Mouse (Mus musculus): Measurements from ENCODE around the gene 1110008P14Rik. TPM values are rescaled to one million over a fixed set of nuclear protein-coding genes. Genes with fewer than 3 reads are reported as not detected.

1110008P14Rik gene
- polyA plus RNA-seq, 1 experiment from 2014 or later: 34.0 TPM

DNA sequence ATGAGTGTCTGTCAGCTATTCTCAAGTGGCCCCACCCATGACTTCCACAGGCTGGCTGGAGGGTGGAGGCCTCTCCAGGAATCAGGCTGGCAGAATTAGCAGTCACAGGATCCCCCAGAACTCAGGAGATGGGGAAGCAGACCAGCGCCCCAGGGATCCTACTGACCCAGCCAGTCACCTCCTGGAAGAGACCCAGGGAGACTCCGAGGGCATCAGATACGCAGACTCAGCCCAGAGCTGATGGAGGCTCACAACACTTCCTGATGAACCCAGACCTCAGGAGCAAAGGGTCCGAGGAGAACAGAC is 40.2 kb downstream of the 1110008P14Rik start:
- no peak for ATAC-seq (ENCODE audit: low read depth)
- no peak overlapping the region for H3K27ac ChIP-seq (ENCODE audit: low read length)

DNA sequence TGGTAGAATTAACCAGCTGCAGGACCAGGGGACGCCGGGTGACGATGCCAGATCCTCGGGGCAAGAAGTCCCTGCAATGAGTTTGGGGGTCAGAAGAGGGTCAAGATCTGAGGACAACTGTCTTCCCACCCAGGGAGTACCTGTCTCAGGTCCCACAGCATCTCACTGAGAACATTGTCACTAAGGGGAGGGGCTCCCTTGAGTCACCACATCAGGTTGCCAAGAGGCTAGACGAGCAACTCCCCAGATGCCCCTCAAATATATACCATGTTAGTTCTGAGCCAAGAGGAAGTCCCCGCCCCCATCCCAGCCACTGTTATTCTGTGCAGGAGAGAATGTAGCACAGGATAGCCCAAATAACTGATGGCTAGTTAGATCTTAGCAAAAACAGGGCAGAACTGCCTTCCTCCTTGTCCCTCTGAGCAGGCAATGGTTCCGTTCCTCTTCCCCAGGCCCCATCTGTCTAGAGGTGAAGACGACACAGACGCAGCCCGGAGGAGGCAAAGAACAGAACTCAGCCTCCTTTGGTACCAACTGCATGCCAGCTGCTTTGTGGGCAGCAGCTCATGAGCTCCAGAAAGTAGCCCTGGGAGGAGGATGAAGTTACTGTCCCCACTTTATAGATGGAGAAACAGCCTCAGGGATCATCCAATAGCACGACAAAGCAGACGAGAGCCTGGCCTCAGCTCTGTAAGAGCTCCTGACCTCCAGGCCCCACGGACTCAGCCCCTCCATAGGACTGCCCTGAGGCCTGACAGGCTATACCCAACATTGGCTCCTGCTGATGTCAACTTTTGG is 40.7 kb downstream of the 1110008P14Rik start:
- H3K9ac ChIP-seq (ENCODE audit: low read length): no peak overlapping the region
- no peaks in the 10 kb centered on the region for H3K4me1 ChIP-seq (replicated peaks; ENCODE audit: control insufficient read depth, insufficient read depth, low read length)
- 74% methylated on average over 13 of the region's 13 CpGs for WGBS
- no peaks in the 10 kb centered on the region for H3K36me3 ChIP-seq (ENCODE audit: control insufficient read depth, insufficient read depth, low read length)
- H3K4me2 ChIP-seq (ENCODE audit: low read depth, low read length): no peak overlapping the region
- H3K4me3 ChIP-seq (ENCODE audit: low read length): no peak overlapping the region
- H3K9me3 ChIP-seq (ENCODE audit: control insufficient read depth, low read length): no peaks in the 10 kb centered on the region
- no peak for ATAC-seq (ENCODE audit: low read depth)
- H3K27me3 ChIP-seq (ENCODE audit: control insufficient read depth, insufficient read depth, low read depth, low read length): no peaks in the 10 kb centered on the region
- H3K27ac ChIP-seq (ENCODE audit: low read length): no peak overlapping the region

More for the DNA sequence above, 40.2 kb downstream of the 1110008P14Rik start:
- Histone ChIP-seq H3K9ac (ENCODE audit: low read length) (no peak overlapping the region), H3K27me3 (ENCODE audit: control insufficient read depth, insufficient read depth, low read depth, low read length) (no peaks in the 10 kb centered on the region), H3K4me1 (replicated peaks; ENCODE audit: control insufficient read depth, insufficient read depth, low read length) (no peaks in the 10 kb centered on the region), H3K36me3 (ENCODE audit: control insufficient read depth, insufficient read depth, low read length) (no peaks in the 10 kb centered on the region), H3K4me2 (ENCODE audit: low read depth, low read length) (no peak overlapping the region), H3K9me3 (ENCODE audit: control insufficient read depth, low read length) (no peaks in the 10 kb centered on the region), H3K4me3 (ENCODE audit: low read length) (no peak overlapping the region)
- 81% methylated on average over 4 of the region's 4 CpGs for WGBS

DNA sequence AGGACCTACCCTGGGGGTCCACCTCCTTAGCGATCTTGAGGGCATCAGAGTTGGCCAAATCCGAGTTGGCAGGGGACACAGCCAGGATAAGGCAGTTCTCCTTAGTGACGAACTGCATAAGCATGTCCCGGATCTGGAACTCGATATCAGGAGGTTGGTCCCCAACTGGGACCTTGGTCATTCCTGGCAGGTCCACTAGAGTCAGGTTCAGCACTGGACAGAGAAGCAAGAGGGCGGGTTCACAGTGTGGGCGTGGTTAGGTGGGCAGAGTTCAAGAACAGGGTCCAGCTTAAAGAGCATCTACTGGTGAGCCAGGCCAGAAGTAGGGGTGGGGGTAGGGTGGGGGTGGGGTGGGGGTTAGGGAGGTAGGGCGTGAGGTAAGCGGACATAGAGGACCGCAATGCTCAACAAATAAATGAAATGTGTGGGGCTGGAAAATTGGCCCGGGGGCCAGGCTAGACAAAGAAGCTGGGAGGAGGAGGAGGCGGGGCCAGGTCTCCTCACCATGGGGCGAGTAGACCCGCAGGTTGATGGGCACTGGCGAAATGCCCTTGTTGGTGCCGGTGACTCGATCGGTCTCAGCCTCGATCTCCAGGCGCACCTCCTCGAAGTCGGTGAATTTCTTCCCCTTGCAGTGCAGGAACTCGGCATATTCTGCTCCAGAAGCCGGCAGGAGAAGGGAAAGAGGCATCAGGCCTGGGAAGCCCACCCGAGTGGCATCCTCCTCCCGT is 41.7 kb downstream of the 1110008P14Rik start:
- ATAC-seq (ENCODE audit: low read depth): 0 out of 2 replicates have a peak, but pooled peaks have one; percentile 9
- Histone ChIP-seq H3K36me3 (ENCODE audit: control insufficient read depth, insufficient read depth, low read length) (no peaks in the 10 kb centered on the region), H3K9ac (ENCODE audit: low read length) (no peak overlapping the region), H3K9me3 (ENCODE audit: control insufficient read depth, low read length) (no peaks in the 10 kb centered on the region), H3K4me3 (ENCODE audit: low read length) (no peak overlapping the region), H3K4me1 (replicated peaks; ENCODE audit: control insufficient read depth, insufficient read depth, low read length) (no peaks in the 10 kb centered on the region), H3K27ac (ENCODE audit: low read length) (no peak overlapping the region), H3K4me2 (ENCODE audit: low read depth, low read length) (no peak overlapping the region), H3K27me3 (ENCODE audit: control insufficient read depth, insufficient read depth, low read depth, low read length) (no peaks in the 10 kb centered on the region)
- WGBS: 48% methylated on average over 26 of the region's 26 CpGs

DNA sequence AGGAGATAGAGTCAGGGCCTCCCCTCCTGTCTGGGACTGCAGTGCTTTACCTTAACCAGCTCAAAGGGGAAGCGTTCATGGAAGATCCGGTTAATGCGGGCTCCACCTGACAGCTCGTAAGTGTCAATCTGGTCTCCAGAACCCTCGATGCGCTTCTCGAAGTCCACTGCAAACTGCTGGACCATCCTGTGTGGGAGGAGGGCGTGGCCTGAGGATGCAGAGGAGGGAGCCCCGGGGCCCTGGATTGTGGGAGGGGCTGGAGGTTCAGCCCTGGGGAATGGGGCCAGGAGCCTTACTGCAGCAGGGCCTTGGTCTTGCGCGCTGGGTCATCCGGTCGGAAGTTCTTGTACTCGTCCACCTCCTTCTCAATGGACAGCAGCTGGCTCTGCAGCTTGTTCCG is 45.9 kb downstream of the 1110008P14Rik start:
- Histone ChIP-seq H3K27ac (ENCODE audit: low read length) (no peak overlapping the region), H3K27me3 (ENCODE audit: control insufficient read depth, insufficient read depth, low read depth, low read length) (no peaks in the 10 kb centered on the region), H3K9ac (ENCODE audit: low read length) (no peak overlapping the region), H3K4me1 (replicated peaks; ENCODE audit: control insufficient read depth, insufficient read depth, low read length) (no peaks in the 10 kb centered on the region), H3K4me3 (ENCODE audit: low read length) (no peak overlapping the region), H3K4me2 (ENCODE audit: low read depth, low read length) (no peak overlapping the region), H3K36me3 (ENCODE audit: control insufficient read depth, insufficient read depth, low read length) (no peaks in the 10 kb centered on the region), H3K9me3 (ENCODE audit: control insufficient read depth, low read length) (no peaks in the 10 kb centered on the region)
- WGBS: 58% methylated on average over 15 of the region's 15 CpGs
- ATAC-seq (ENCODE audit: low read depth): no peak

DNA sequence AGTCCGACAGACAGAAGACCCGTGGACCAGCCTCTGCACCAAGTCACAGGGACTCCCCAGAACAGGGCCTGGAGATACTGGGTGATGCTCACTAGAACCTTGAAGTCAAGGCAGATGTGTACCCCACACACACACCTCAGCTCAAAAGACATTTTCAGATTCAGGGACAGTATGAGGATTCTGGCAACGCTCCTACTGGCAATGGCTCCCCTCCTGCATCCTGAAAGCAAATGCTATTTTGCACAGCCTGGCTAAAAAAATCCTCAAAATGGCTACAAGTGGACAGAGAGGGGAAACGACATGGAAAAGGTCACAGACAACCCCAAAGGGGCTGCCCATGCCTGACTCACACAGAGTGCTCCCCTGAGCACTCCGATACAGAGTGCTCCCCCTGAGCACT is 49.6 kb downstream of the 1110008P14Rik start:
- H3K27me3 ChIP-seq (ENCODE audit: control insufficient read depth, insufficient read depth, low read depth, low read length): no peaks in the 10 kb centered on the region
- WGBS: 82% methylated on average over 5 of the region's 5 CpGs

DNA sequence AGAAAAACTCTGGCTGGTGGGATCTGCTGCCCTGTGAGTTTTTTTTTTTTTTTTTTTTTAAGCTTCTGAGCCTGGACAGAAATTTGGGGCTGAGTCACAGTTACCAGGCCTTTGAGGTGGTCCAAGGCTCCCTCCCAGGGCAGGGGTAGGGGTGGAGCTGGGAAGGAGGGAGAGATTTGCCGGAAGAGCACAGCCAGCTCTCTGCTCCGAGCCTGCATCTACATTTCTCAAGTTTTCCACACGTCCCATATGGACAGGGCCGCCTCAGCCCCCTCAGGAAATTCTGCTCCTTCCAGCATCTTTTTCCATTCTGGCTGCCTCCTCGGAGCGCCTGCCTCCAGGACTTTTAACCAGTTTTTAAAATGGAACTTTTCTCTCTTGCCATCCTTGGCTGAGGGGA is 52.2 kb downstream of the 1110008P14Rik start:
- H3K4me3 ChIP-seq (ENCODE audit: low read length): no peak overlapping the region
- H3K4me2 ChIP-seq (ENCODE audit: low read depth, low read length): no peak overlapping the region
- no peaks in the 10 kb centered on the region for H3K36me3 ChIP-seq (ENCODE audit: control insufficient read depth, insufficient read depth, low read length)
- H3K4me1 ChIP-seq (replicated peaks; ENCODE audit: control insufficient read depth, insufficient read depth, low read length): peaks cover 9% of the 10 kb centered on the region
- no peak for ATAC-seq (ENCODE audit: low read depth)
- H3K27ac ChIP-seq (ENCODE audit: low read length): no peak overlapping the region
- WGBS: 32% methylated on average over 6 of the region's 6 CpGs
- no peak overlapping the region for H3K9ac ChIP-seq (ENCODE audit: low read length)
- H3K27me3 ChIP-seq (ENCODE audit: control insufficient read depth, insufficient read depth, low read depth, low read length): no peaks in the 10 kb centered on the region
- H3K9me3 ChIP-seq (ENCODE audit: control insufficient read depth, low read length): no peaks in the 10 kb centered on the region

More for the DNA sequence above, 49.6 kb downstream of the 1110008P14Rik start:
- Histone ChIP-seq H3K4me2 (ENCODE audit: low read depth, low read length) (no peak overlapping the region), H3K27ac (ENCODE audit: low read length) (no peak overlapping the region), H3K9me3 (ENCODE audit: control insufficient read depth, low read length) (no peaks in the 10 kb centered on the region), H3K4me3 (ENCODE audit: low read length) (no peak overlapping the region), H3K9ac (ENCODE audit: low read length) (no peak overlapping the region), H3K4me1 (replicated peaks; ENCODE audit: control insufficient read depth, insufficient read depth, low read length) (no peaks in the 10 kb centered on the region), H3K36me3 (ENCODE audit: control insufficient read depth, insufficient read depth, low read length) (no peaks in the 10 kb centered on the region)
- no peak for ATAC-seq (ENCODE audit: low read depth)

DNA sequence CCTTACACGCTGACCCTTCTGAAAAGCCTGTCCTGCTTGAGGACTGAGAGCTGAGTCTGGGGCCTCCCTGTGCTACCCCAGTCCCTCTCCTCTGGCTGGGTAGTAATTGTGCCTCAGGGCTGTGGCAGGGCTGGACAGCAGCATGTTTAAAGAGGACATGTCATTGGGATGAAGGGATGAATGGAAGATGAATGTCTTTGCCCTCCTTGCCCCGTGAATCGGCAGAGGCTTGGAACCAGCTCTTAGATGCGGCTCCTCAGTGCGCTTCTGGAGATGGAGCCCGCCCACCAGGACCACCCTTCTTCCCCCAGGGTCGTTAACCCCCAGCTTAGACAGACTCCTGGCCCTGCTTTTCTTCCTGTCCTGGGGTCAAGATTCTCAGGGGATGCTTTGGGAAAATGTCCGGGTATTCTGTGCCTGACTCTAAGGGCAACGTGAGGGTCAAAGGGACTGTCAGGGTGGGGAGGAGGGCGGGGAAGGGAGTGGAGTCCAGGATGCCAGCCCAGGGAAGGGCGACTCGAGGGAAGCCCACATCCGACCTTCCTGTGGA is 52.8 kb downstream of the 1110008P14Rik start:
- Histone ChIP-seq H3K27ac (ENCODE audit: low read length) (no peak overlapping the region), H3K4me1 (replicated peaks; ENCODE audit: control insufficient read depth, insufficient read depth, low read length) (peaks cover 9% of the 10 kb centered on the region)
- 28% methylated on average over 13 of the region's 13 CpGs for WGBS

DNA sequence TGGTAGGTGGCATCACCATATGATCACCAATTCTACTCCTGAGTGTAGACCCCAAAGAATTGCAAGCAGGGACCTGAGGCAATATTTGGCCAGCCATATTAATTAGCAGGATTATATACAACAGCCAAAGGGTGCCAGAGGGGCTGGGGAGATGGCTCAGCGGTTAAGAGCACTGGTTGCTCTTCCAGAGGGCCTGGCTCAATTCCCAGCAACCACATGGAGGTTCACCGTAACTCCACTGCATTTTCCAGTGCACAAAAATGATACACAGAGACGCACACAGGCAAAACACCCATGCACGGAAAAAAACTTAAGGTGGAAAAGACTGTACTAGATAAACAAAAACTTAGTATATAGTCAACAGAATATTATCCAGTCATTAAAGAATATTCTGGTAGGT is 54.5 kb downstream of the 1110008P14Rik start:
- no peak overlapping the region for H3K4me3 ChIP-seq (ENCODE audit: low read length)
- H3K9me3 ChIP-seq (ENCODE audit: control insufficient read depth, low read length): no peaks in the 10 kb centered on the region
- no peak for ATAC-seq (ENCODE audit: low read depth)
- peaks cover 10% of the 10 kb centered on the region for H3K4me1 ChIP-seq (replicated peaks; ENCODE audit: control insufficient read depth, insufficient read depth, low read length)
- no peaks in the 10 kb centered on the region for H3K27me3 ChIP-seq (ENCODE audit: control insufficient read depth, insufficient read depth, low read depth, low read length)
- no peak overlapping the region for H3K27ac ChIP-seq (ENCODE audit: low read length)
- no peak overlapping the region for H3K9ac ChIP-seq (ENCODE audit: low read length)
- no peak overlapping the region for H3K4me2 ChIP-seq (ENCODE audit: low read depth, low read length)
- WGBS: 57% methylated on average over 4 of the region's 4 CpGs
- H3K36me3 ChIP-seq (ENCODE audit: control insufficient read depth, insufficient read depth, low read length): no peaks in the 10 kb centered on the region

More for the DNA sequence above, 52.8 kb downstream of the 1110008P14Rik start:
- Histone ChIP-seq H3K27me3 (ENCODE audit: control insufficient read depth, insufficient read depth, low read depth, low read length) (no peaks in the 10 kb centered on the region), H3K4me2 (ENCODE audit: low read depth, low read length) (no peak overlapping the region), H3K4me3 (ENCODE audit: low read length) (no peak overlapping the region), H3K9ac (ENCODE audit: low read length) (no peak overlapping the region), H3K36me3 (ENCODE audit: control insufficient read depth, insufficient read depth, low read length) (no peaks in the 10 kb centered on the region), H3K9me3 (ENCODE audit: control insufficient read depth, low read length) (no peaks in the 10 kb centered on the region)
- ATAC-seq (ENCODE audit: low read depth): no peak

Measured in lung, embryonic 16.5 days (tissue).